Mouse (Mus musculus) adrenal gland, postnatal 25 days (tissue): Measurements from ENCODE around the gene Fance. TPM values are rescaled to one million over a fixed set of nuclear protein-coding genes. Genes with fewer than 3 reads are reported as not detected.
A peak's percentile ranks its signal among the peaks of the same experiment; 100 is the strongest.
"Not testable (repeated sequence)": the region's sequence is repeated elsewhere in the genome, so short reads cannot be mapped to it uniquely, and the experiment has no call there.

Experiments used
- DNase-seq: peaks from one replicate; pipeline ENCODE4 v3.0.0; 2021; ENCODE audit warnings: mixed read lengths
- total RNA-seq: library from RNA; stranded (reverse); gene quantifications from 2 replicates; pipeline ENCODE4 v1.2.3, GENCODE M21; 2021

Gene Fance
- total RNA-seq, 1 experiment from 2014 or later = 34.6 TPM

- peak; percentile 54 for DNase-seq
Measured at GRCm38 (mm10) chr17:28349901-28350465, 36.7 kb downstream of the Fance start.

- peak; percentile 87 for DNase-seq
Measured at GRCm38 (mm10) chr17:28350466-28351352, 37.4 kb downstream of the Fance start, which contains the start of gene Tead3. TSS of gene Tead3 (minus strand) at chr17:28350817.

GRCm38 (mm10) chr17:28351353-28351890, 38.1 kb downstream of the Fance start:
- no peak for DNase-seq

GRCm38 (mm10) chr17:28352018-28352417, 38.7 kb downstream of the Fance start:
- DNase-seq = no peak

- no peak for DNase-seq
Measured at GRCm38 (mm10) chr17:28355871-28356270, 42.6 kb downstream of the Fance start.

- not testable (repeated sequence) for DNase-seq
Measured at GRCm38 (mm10) chr17:28358576-28359261, 45.4 kb downstream of the Fance start.

GRCm38 (mm10) chr17:28360531-28361277, 47.4 kb downstream of the Fance start:
- DNase-seq = no peak

GRCm38 (mm10) chr17:28361921-28362652, 48.8 kb downstream of the Fance start:
- DNase-seq = no peak

- DNase-seq = no peak
Measured at GRCm38 (mm10) chr17:28362653-28363292, 49.5 kb downstream of the Fance start.

GRCm38 (mm10) chr17:28363507-28363906, 50.2 kb downstream of the Fance start:
- DNase-seq = no peak

- no peak for DNase-seq
Measured at GRCm38 (mm10) chr17:28365122-28365521, 51.8 kb downstream of the Fance start, which contains the start of gene Tulp1. TSS of gene Tulp1 (minus strand) at chr17:28365222.

- peak; percentile 82 for DNase-seq
Measured at GRCm38 (mm10) chr17:28368449-28368848, 55.1 kb downstream of the Fance start.

GRCm38 (mm10) chr17:28369056-28369455, 55.7 kb downstream of the Fance start:
- DNase-seq = no peak

GRCm38 (mm10) chr17:28371286-28371685, 58.0 kb downstream of the Fance start:
- DNase-seq = no peak

GRCm38 (mm10) chr17:28371941-28372340, 58.6 kb downstream of the Fance start:
- DNase-seq = no peak

GRCm38 (mm10) chr17:28373821-28374220, 60.5 kb downstream of the Fance start:
- DNase-seq = peak; percentile 67

- no peak for DNase-seq
Measured at GRCm38 (mm10) chr17:28374494-28374893, 61.2 kb downstream of the Fance start.

- DNase-seq = no peak
Measured at GRCm38 (mm10) chr17:28375592-28376061, 62.3 kb downstream of the Fance start.
